Mouse (Mus musculus): ENCODE measurements around the gene Phrf1.
A peak's percentile ranks its signal among the peaks of the same experiment; 100 is the strongest.
"Not testable (repeated sequence)": the region's sequence is repeated elsewhere in the genome, so short reads cannot be mapped to it uniquely, and the experiment has no call there.

The Phrf1 gene

DNA sequence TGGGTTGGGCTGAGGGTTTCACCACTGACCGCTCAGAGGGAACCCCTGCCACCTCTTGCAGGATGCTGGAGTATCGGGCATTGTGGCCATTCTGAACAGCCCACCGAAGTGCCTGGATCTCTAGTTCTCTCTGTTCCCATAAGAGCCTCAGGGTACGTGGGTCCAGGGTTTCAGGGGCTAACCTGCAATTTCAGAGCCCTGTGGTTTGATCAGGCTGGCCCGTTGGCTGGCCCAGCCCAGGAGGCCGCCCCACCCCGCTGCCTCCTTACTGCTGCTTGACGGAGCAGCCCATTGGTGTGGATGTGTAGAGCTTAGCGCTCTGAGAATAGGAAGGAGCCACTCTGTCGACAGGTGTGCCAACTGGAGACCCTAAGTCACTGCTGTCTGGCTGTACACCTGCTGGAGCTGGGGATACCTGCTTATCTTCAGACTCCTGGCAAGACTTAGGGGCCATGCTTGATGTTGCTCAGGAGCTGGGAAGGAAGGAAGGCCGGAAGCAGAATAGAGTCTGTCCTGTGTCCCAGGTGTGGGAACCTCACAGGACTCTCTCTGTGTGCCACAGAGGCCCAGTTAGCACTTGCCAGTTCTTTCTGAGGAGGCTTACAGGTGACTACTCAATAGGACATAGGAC lies 14.9 kb upstream of the Phrf1 start, which contains the start of gene Lmntd2:
Lmntd2 (minus strand) TSS at position 476 of the 631 bp plus-strand sequence.
- no peak for DNase-seq

DNA sequence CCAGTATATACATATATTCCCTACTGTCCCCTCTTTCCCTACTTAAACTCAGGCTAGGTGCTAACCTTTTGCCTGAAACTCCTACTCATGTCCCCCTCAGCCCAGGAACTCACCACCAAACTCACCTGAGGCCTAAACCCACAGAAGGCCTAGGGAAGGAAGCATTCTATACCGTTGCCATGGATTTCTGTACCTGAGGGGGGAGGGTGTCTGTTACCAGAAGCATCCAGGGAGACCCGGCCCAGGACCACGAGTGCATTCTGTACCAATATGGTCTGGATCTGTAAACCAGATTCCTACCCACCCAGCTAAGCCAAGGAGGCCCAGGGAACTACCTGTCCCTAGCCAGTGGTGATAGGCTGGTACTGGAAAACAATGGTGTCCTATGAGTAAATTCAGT lies 14.3 kb upstream of the Phrf1 start:
- no peak for DNase-seq

DNA sequence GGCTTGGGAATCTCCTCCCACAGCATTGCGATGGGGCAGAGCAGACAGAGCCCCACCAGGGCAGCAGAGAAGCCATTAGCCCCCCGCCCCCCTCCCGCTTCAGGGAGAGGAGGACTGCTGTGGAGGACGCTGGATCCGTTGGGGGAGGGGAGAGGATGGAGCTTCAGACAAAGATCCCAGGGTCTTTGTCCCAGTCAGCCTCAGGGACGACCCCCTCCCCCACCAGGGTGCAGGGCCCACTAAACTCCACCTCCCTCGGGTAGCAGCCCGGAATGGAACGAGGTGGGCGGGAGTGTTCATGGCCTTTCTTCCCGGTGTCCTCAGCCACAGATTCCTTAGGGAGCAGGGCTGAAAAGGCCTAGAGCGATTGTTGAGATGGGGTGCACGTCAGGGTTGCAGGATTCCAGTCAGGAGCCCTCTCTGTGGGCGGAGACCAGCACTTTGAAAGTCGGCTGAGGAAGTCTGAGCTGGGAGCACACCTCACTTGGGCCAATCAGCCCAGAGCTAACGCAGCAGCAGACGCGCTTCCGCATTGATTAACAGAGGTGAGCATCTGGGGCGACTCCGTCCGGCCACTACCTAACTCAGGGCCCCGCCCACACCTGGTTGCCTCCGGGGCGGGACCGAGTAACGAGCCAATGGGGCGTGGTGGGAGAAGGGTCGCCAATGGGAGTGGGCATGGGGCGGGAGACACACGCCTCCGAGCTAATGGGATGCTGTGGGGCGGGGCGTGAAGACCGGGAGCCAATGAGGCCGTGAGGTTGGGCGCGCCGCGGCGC lies 13.3 kb upstream of the Phrf1 start, which contains the start of gene Rassf7:
Rassf7 (plus strand) TSS at position 760 of the 779 bp plus-strand sequence.
- peak; percentile 96 to 98 for DNase-seq

DNA sequence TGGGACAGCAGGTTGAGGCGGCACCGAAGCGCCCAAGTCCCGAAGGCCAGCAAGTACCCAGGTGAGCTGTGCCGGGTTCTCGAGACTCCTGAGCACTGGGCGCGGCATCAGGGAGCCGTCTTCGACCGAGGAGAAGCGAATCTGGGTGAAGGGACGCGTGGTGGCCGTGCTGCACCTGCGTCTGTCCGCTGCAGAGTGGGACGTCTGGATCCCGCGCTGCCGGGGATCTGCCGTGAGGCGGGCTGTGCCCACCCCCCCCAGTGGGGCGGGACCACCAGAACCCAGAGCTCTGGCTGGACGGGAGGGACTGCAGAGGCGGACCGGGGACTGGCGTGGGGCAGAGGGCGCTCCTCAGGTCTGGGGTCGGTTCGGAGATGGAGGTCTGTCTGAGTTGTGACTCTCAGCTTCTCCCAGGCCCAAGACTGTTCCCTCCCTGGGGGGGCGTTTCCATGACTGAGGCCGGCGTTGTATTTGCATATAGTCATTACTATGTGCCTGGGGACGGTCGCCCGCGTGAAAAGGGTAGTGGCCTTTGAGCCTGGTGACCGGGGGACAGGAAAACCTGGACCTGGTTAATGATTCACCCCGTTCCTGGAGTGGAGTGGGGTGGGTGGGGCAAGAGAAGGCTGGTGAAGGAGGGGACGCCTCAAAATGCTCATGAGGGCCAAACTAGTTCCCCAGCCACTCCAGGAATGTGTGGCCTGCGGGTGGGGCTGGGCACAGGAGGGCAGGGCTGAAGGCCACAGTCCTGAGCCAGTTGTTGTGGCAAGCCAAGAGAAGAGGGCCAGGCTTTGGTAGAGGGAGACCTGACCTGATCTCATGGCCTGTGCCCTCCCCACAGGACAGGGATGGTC lies 12.5 kb upstream of the Phrf1 start:
- no peak for DNase-seq

DNA sequence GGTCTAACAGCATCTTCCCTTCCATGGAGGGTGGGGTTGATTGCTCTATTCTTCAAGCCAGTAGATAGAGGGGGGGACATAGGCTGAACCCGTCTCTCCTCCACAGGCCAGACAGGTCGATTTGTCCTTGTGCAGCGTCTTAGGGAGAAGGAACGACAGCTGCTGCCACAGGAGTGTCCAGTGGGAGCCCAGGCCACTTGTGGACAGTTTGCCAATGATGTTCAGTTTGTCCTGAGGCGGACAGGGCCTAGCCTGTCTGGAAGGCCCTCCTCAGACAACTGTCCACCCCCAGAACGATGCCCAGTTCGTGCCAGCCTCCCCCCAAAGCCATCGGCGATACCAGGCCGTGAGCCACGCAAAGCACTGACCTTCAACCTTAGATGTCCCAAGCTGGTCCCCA lies 11.7 kb upstream of the Phrf1 start:
- no peak for DNase-seq

DNA sequence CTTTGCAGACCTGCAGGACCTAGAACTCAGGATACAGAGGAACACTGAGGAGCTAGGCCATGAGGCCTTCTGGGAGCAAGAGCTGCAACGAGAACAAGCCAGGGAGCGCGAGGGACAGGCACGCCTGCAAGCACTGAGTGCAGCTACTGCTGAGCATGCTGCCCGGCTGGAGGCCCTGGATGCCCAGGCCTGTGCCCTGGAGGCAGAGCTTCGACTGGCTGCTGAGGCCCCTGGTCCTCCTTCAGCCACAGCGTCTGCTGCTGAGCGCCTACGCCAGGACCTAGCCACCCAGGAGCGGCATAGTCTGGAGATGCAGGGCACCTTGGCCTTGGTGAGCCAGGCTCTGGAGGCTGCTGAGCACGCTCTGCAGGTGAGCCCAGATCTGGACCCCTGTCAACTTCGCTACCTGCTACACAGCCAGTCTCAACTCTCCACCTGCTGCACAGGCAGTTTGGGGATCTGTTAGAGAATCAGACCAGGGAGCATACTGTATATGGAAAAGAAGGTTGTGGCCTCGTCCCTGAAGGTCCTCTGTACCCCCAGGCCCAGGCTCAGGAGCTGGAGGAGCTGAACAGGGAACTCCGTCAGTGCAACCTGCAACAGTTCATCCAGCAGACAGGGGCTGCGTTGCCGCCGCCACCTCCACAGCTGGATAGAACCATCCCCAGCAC lies 11.1 kb upstream of the Phrf1 start:
- DNase-seq = no peak

DNA sequence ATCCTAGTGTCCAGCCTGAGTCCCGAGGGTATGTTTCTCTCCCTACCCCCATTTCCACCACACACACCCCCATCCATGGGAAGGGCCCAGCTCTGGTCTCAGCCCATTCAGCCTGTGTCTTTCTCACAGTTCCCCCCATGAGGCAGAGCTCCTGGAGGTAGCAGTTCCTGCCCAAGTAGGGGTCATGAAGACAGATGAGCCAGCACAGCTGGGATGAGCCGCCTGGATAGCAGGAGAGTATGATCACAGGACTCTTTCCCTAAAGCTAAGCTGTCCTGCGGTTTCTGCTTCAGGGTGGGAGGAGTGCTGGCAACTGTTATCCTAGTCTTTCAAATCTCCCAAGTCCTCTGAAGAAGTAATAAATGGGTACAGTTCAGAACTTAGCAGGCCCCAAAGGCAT lies 10.4 kb upstream of the Phrf1 start:
- DNase-seq = no peak

DNA sequence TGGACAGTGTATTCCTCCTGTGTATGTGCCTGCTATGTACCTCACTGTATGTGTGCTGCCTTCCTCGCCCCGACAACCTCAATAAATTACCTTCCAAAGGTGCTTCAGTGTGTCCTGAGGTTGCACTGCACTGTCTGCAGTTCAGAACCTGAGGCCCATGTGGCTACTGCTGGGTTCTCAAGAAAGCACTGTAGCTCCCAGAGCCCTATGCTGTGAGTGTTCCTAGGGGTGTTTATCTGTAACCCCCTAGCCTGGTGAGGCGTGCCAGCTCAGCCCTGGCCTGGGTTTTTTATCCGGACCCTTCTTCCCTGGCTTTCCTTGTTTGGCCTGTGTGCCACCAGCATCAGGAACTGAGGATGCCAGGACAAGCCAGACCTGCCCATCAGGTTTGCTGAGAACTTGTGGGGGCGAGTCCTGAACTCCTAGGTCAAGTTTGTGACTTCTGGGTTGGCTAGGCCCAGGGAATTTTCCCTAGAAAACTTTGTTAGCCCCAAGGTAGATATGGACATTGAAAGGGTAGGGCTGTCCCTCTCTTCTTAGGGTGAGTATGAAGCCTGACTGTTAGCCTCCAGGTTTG lies 9.9 kb upstream of the Phrf1 start:
- DNase-seq = no peak

DNA sequence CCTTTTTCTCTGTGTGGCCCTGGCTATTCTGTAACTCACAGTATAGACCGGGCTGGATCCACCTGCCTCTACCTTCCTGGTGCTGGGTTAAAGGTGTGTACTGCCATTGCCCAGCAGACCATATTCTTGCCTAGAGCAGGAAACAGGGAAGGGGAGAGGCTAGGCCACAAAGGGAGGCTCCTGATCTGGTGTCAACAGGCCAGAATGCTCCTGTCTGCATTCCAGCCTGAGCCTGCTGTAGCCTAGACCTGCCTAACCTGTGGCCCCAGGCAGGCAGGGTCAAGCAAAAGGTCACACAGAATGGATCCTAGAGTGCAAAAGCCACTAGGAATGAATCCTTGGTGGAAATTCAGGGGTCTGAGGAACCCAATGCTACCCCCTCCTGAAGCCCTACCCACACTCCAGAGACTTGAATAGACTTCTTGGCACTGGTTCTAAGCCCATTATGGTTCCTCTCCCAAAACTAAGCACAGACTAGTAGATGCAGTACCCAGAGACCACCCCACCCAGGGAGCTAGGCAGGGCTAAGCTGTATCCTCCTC lies 9.0 kb upstream of the Phrf1 start:
- DNase-seq = no peak

DNA sequence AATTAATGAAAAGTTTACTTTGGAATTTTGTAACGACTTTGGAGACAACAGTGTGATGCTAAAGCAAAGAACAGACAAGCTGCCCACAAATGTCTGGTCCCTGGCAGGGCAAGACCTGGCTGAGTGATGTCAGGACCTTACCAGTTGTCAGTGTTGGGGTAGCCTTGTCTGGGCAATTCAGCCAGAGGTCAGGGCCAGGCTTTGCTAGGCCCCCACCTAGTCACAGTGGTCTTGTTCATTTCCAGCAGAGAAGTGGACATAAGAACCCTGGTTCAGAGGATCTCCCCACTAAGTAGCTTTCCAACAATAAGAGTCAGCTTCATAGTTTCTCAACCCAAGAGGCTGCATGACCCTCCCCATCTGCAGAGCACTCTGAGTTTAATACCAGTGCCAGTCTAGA lies 8.2 kb upstream of the Phrf1 start:
- no peak for DNase-seq

DNA sequence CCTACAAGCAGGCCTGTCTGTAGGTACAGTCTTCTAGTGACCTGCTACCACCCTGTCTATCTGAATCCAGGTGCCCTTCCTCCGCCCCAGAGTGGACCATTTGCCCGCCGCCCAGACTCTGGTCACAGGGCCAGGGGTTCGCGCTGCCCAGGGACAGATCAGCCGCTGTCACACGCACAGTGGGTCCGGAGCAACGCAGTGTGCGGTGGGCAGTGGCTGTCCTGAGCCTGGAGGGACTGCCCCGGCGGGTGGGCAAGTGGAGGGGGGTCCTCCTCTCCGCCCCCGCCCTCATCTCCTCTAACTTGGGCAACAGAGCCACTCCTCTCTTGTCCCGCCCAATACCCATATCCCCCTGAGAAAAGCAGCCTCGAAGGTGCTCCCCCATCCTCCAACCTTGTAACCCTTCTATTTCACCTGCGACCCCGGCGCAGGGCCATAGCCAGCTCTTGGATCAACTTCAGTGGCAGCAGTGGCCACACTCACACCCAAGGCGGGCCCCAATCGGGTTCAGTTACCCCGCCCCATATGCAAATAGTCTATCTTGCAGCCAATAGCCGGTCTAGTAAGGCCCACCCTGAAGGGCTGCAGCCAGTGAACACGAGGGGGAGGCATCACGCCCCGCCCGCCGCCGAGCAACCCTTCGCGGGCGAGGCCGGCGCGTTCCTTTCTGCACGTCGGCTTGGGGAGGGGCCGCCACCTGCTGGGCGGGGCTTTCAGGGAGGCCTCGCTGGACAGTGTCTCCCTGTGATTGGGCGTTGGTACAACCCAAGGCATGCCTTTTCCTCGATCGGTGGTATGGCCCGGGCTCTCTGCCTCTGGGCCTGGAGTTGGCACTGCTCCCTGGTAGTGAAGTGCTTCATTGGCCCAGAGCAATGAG lies 7.1 kb upstream of the Phrf1 start:
- DNase-seq = peak; percentile 88 to 93

DNA sequence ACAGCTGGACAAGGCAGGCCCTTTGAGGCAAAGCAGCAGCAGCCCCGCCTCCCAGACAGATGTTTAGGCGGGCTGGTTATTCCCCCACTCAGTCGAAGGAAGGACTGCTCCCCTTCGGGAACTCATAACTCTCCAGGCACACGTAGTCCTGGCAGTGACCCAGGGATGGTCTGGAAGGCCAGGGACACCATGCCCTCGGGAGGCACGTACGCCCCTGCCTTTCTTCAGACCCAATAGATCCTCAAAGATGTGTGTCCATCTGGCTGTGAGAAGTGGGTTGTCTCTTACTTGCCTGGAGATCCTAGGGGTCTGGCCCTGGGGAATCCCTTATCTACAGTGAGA lies 6.5 kb upstream of the Phrf1 start:
- no peak for DNase-seq

DNA sequence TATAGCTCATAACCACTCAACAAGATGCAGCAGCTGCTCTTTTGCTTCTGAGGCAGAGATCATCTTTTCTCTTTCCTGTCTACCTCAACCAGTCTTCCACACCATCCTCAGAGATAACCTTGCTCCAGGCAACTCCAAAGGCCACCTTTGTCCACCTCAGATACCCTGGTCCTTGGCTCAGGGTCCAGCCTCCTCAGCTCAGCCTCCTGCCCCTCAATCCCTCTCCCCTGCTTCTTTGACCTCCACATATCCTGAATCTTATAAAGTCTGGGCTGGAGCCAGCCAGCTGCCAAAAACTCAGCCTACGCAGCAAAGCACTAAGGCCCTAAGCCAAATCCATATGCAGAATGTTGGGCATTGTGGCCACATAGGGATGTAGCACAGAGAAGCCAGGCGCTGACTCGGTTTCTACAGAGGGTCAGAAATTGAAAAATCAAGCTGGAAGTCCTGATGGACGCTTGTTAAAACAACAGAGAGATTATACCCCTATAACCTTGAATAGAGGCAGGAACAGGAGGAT lies 5.8 kb upstream of the Phrf1 start:
- no peak for DNase-seq

DNA sequence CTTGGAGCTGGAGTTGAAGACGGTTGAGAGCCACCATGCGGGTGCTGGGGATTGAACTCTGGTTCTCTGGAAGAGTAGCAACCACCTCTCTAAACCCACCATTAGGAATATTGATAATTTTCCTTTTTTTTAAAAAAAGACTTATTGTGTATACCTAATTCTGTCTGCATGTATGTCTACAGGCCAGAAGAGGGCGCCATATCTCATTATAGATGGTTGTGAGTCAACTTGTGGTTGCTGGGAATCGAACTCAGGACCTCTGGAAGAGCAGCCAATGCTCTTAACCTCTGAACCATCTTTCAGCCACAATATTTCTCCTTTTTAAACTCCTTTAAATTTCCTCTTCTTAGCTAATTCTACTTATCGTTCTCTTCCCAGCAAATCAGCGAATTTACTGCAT lies 2.0 kb upstream of the Phrf1 start:
- no peak for DNase-seq

DNA sequence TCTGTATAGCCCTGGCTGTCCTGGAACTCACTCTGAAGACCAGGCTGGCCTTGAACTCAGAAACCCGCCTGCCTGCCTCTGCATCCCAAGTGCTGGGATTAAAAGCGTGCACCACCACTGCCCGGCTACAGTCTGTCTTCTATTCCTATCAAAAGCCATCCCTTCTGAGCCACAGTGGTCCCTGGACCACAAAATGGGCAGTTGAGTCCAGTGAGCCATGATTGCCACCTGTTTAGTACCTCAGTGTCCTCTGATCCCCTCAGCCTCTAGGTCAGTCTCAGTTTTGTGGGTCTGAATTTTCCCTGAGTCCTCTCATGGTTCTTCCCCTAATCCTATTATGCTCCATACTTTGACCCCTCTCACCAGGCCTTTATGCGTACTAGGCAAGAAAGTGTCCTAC lies 788 bp upstream of the Phrf1 start:
- no peak for DNase-seq

DNA sequence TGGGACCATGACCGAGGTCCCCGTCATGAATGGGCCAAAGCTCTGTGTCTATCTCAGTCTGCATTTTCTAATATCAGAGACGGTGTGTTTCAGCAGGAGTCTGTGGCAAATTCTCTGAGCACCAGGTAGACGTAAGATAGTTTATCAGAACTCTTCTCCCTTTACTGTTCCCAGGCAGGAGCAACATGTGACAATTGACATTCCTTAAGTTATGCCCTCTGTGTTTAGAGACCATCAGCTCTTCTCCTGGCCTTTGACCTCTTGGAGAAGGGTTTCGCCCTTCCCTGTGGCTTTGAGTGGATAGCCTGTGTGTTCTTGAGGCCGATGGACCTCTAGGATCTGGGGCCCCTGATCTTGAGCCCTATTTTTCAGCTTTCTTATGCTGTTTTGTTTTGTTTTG lies 1.1 kb downstream of the Phrf1 start:
- DNase-seq = no peak

DNA sequence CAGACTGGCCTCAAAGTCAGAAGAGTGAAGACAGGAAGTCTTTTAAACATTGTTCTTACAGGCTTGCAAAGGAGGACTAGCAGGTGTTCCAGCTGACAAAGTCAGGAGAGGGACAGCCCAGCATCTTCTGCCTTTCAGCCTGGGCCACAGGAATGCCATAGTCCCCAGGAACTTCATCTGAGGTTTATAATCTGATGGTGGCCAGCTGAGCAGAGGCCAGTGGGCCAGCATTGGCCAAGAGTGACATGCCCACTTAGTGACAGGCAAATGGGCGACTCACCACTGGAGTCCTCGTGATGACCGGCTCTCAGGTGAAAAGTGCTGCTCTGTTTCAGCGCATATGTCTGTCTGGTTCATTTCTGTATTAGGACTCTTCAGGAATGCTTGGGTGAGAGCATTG lies 2.0 kb downstream of the Phrf1 start:
- no peak for DNase-seq

DNA sequence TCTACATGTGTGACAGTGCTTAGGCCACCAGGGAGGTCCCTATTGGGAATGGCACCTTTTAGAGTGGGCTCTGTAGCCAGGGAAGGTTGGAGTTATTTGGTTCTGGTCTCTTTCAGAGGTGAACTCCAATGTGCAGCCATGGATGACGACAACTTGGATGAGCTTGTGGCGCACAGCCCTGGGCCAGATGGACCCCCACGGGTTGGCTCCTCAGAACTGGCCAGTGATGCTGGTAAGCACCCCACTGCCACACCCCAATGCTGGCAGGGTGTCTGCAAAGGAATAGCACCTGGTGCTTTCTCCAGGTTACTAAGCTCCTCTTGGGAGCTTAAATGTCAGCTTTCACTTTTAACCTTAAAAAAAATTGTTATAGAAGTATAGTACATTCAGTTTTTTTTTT lies 2.5 kb downstream of the Phrf1 start:
- DNase-seq = no peak

DNA sequence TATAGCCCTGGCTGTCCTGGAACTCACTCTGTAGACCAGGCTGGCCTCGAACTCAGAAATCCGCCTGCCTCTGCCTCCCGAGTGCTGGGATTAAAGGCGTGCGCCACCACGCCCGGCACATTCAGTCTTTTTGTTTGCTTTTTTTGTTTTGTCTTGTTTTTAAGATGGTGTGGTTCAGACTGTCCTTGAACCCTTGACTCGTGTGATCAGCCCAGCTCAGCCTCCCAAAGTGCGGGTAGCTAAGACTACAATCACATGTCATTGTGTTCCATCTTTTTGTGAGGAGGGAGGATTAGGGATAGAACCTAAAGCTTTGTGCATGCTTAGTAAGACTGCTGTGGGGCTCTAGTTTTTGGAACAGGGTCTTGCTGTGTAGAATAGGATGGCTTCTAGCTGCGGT lies 3.0 kb downstream of the Phrf1 start:
- no peak for DNase-seq

DNA sequence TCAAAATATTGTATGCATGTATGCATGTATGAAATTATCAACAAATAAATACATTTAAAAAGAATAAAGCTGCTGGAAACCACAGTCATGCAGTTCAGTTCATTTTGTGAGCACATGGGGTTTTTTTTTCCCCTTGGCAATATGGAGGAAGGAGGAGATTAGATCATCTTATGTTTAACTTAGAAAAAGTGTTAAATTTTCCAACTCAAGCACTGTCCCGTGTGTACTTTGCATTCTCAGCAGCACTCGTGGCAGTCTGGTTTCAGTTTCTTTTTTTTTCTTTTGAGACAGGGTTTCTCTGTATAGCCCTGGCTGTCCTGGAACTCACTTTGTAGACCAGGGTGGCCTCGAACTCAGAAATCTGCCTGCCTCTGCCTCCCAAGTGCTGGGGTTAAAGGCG lies 21.9 kb downstream of the Phrf1 start:
- DNase-seq = not testable (repeated sequence)

DNA sequence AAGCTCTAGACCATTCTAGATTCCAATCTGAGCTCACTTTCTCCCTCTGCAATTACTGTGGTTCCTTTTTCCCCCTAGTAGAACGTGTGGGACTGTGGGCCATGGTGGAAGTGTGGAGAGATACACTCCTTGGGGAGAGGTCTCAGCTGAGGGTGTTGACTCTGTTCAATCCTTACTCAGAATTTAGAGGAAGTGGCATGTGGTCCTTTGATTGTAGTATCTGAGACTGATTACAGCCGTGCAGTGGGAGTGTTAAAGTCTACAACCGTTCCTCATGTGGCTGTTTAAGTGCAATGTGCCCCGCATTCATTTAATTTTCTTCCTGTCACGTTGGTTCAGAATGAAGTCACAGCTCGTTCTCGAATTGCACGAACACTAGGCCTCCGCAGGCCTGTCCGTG lies 27.6 kb downstream of the Phrf1 start:
- no peak for DNase-seq

All from thymus, postnatal 36 days (tissue).